Mouse (Mus musculus) hindlimb bud, embryonic 11.5 days (tissue): ENCODE results near the gene Klf5.

Experiments
- DNase-seq: peaks from one replicate; pipeline ENCODE4 v3.0.0-alpha.2; 2012; ENCODE audit warnings: low read depth, low spot score; ENCODE audit errors: extremely low spot score

The Klf5 gene

DNA sequence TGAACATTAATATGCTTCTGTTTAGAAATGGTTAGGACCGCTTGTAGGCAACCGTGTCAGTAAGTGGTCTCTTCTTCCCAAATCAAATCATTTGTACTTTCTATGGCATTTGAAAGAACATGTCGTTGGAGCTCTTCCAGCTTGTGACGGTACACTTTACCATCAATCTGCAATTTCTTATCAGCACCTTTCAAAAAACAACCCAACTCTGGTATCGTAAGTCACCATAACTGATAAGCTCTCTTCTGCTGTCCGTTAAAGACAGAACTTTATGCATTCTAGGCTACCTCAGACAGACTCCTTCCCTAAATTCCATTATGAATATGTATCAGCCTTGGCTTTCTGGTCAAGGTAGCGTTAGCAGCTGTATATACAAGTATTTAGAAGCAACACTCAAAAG, 7.9 kb downstream of the Klf5 start:
- DNase-seq = no peak

DNA sequence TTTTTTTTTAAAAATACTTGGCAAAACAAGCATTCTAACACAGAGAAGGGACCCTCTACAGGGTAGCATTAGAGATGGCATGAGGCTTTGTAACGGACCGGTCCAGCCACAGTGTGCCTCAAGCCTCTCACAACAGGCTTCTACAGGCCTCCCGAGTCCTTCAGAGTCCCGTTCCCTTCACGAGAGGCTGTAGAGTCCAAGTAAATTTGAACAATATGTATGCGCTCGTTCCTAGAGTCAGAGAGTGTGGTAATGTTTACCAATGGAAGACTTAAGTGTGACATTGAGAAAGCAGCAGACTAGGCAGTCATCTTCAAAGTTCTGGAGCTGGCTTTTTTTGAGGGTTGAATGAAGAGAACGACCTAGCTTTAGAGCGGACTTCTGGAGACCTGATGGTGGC, 11.1 kb downstream of the Klf5 start:
- no peak for DNase-seq

DNA sequence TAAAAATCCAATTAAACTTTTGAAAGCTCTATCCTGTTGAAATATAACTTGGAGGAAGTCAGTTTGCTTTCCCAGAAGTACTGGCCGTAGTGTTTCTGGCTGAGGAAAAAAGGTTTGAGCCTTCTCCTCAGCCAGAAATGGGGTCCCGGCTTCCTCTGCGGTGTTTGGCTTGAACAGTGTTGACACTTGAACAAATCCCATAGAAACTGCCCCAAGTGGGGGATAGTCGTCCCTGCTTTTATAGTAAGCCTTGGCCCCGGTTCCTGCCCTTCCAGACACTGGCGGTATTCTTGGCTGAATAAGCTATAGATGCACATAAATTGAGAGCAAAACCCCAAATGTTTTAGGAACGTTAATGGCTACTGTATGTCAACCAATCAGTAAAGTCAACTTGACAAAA, 11.9 kb downstream of the Klf5 start:
- DNase-seq = no peak

- no peak for DNase-seq
These were observed 14.6 kb downstream of the Klf5 start for GRCm38 (mm10) chr14:99313062-99313461.

- DNase-seq = no peak
These were observed 17.8 kb downstream of the Klf5 start for GRCm38 (mm10) chr14:99316275-99316674.

- no peak for DNase-seq
These were observed 22.2 kb downstream of the Klf5 start for GRCm38 (mm10) chr14:99320736-99321135.

GRCm38 (mm10) chr14:99323376-99323775, 24.9 kb downstream of the Klf5 start:
- DNase-seq = no peak

DNA sequence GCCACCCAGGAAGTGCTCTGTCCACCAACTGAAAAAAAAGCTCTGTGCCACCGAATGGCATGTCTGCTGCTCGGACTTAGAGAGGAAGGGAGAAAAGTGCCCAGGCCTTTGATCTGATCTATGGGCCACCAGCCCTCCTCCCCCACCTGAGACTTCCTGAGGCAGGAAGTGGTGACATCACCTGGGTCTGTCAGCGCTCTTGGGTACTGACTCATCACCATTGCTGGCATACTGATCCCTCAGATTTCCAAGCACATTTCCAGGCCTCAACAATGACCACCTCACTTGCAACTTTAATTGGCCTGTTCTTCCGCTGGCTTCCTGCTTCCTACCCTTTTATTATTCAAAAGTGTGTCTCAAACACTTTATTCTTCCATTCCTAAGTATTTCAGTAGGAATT, 26.0 kb downstream of the Klf5 start:
- DNase-seq = no peak

GRCm38 (mm10) chr14:99325597-99326472, 27.3 kb downstream of the Klf5 start:
- no peak for DNase-seq

- no peak for DNase-seq
These were observed 38.1 kb downstream of the Klf5 start for GRCm38 (mm10) chr14:99336598-99336997.

GRCm38 (mm10) chr14:99339021-99339420, 40.5 kb downstream of the Klf5 start:
- no peak for DNase-seq

DNA sequence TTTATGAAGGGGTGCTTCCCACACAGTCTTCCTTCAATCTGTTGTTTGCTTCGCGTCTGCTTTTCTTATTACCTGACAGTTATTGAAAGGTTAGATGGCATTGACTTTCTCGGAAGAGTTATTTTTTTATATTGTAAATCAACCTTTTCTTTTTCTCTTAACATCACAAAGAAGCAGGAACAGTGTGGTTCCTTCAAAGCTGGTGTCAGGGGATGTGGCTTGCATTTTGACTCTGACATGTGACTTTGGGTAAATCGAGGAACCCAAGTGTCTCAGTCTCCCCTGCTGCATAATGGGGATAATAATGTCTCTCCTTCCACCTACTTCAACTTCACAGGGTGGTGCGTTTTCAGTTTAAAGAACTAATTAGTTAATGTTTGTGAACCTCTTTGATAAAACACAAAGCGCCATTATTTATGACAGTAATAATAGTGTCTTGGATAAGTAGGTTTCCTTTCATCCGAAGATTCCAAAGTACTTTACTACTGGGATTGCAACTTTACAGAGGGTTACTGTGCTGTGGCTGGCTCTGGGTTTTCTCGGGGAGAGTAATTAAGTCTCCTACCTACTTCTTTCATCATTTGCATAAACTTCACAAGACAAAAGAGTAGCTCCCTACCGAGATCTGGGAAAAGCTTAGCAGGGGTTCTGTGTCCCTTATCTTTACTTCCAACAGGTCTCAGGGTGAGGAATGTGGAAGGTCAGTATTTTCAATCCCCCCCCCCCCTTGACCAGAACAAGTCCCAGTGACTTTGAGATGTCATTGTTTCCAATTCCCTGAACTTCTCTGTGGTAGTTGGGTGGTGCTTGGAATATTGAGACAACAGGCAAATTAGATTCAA, 41.4 kb downstream of the Klf5 start:
- no peak for DNase-seq

DNA sequence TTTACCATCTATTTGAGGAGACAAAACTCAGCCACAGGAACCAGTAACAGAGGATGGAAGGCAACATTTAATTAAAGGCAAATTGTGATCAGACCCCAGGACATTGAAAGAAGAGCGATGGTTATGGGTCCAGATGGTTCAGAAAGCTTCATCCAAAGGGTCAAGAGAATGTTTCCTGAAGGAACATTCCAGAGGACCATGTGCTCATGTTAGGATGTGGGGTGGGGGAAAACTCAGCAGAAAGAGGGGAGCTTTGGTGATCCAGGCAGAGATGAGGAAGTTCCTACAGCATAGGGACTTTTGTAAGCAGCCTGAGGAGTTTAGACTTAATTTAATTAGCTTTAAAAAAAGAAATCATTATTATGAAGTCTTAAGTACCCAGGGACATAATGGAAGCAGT, 42.2 kb downstream of the Klf5 start:
- DNase-seq = no peak

GRCm38 (mm10) chr14:99348175-99348764, 49.8 kb downstream of the Klf5 start:
- DNase-seq = no peak

GRCm38 (mm10) chr14:99349606-99350005, 51.1 kb downstream of the Klf5 start:
- DNase-seq = no peak

GRCm38 (mm10) chr14:99352989-99353388, 54.5 kb downstream of the Klf5 start:
- no peak for DNase-seq

DNA sequence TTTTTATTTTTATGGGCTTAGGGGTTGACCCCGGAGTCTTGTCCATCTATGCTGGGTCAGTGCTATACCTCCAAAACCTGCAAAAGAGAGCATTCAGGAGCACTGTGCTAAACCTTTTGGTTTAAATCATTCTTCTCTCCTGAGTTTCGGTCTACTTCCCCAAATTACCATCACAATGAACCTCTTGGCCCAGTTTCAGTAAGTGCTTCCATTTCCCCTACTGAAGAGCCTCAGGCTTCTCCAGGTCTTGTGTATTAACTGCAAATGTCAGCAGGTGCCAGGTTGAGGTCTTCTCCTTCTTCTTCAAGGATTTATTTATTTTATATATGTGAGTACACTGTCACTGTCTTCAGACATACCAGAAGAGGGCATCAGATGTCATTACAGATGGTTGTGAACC, 55.6 kb downstream of the Klf5 start:
- DNase-seq = no peak

GRCm38 (mm10) chr14:99354761-99355609, 56.5 kb downstream of the Klf5 start:
- DNase-seq = no peak

DNA sequence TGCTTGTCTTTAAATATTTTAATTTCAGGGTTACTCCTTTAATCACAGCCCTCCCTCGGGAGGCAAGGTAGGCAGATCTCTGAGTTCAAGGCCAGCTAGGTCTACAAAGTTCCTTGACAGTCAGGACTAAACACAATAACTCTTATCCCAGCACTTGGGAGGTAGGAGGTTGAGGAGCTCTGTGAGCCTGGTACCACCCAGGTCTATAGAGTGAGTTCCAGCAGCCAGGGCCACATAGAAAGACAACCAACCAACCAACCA, 57.0 kb downstream of the Klf5 start:
- no peak for DNase-seq

- no peak for DNase-seq
These were observed 64.5 kb downstream of the Klf5 start for GRCm38 (mm10) chr14:99362956-99363355.
